Mouse (Mus musculus) liver, adult 2 months (tissue): ENCODE measurements at regions not wholly inside any gene's neighbourhood (a gene's known extent, or its start where the extent isn't known, plus 50 kb on each side); places are given as distances from the start of the nearest gene placed in this dataset.

ENCODE experiments used
- DNase-seq: peaks from one replicate; pipeline ENCODE4 v3.0.0-alpha.2; 2011; ENCODE audit warnings: low read depth, low spot score; ENCODE audit errors: extremely low read depth
- H3K27ac ChIP-seq: fragments of 200-500 bp; replicated peaks from 2 replicates; pipeline ENCODE4 v1.5.1; 2012; ENCODE audit warnings: low read depth, mild to moderate bottlenecking, control low read depth, inconsistent platforms, low read length; ENCODE audit not compliant: insufficient read depth
- H3K27me3 ChIP-seq: fragments of 200-500 bp; 2 replicates; pipeline ENCODE4 v1.6.1; 2012; ENCODE audit warnings: mild to moderate bottlenecking, moderate library complexity, low read length, inconsistent platforms; ENCODE audit not compliant: control insufficient read depth, insufficient read depth
- H3K36me3 ChIP-seq: fragments of 200-500 bp; 2 replicates; pipeline ENCODE4 v1.6.1; 2012; ENCODE audit warnings: low read length, inconsistent platforms; ENCODE audit not compliant: control insufficient read depth, insufficient read depth
- H3K4me1 ChIP-seq: fragments of 200-500 bp; 2 replicates; pipeline ENCODE4 v1.6.1; 2011; ENCODE audit warnings: low read length; ENCODE audit not compliant: control insufficient read depth, insufficient read depth
- H3K4me3 ChIP-seq: fragments of 200-500 bp; 2 replicates; pipeline ENCODE4 v1.5.1; 2011; ENCODE audit warnings: low read depth, mild to moderate bottlenecking, control low read depth, low read length, moderate library complexity; ENCODE audit not compliant: insufficient read depth
- H3K79me2 ChIP-seq: fragments of 200-500 bp; 2 replicates; pipeline ENCODE4 v1.6.1; 2012; ENCODE audit warnings: inconsistent platforms, mild to moderate bottlenecking, low read length, moderate library complexity; ENCODE audit not compliant: control insufficient read depth, insufficient read depth
- H3K9ac ChIP-seq: fragments of 200-500 bp; 2 replicates; pipeline ENCODE4 v1.6.1; 2012; ENCODE audit warnings: low read depth, mild to moderate bottlenecking, control low read depth, inconsistent platforms, low read length
- CTCF ChIP-seq: fragments of 200-500 bp; IDR thresholded peaks from 2 replicates; pipeline ENCODE4 v1.5.1; 2011; ENCODE audit warnings: low read depth, low read length, control low read depth
- POLR2A ChIP-seq: fragments of 200-500 bp; IDR thresholded peaks from 2 replicates; pipeline ENCODE4 v1.6.1; 2011; ENCODE audit warnings: low read length, control low read depth; ENCODE audit not compliant: insufficient read depth; ENCODE audit errors: extremely low read depth

DNA sequence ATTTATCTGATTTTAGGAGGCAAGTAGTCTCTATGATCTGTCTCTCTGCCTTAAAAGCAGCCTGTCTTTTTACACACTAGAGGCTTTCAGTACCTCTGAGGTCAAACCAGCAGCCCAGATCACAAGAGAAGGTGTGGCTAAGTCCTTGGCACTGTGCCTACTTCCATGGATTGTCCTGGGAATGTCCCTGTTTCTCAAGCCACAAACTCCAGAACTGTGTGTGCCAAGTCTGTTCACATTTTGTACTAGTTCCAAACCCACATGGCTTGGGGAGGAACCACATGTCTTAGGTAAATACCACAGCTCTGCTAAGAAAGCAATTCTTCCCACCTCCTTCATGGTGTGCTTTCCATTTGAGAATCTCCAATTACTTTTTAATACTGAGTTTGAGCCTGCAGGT is 262.9 kb downstream of the Gm17267 start:
- no peak overlapping the region for H3K27ac ChIP-seq
- TF ChIP-seq POLR2A (no peak), CTCF (no peak)
- peak; percentile 16 for DNase-seq
- H3K4me3 ChIP-seq, result no peak overlapping the region
- no peaks in the 10 kb centered on the region for H3K79me2 ChIP-seq
- no peaks in the 10 kb centered on the region for H3K27me3 ChIP-seq
- H3K4me1 ChIP-seq, result no peaks in the 10 kb centered on the region
- H3K36me3 ChIP-seq, result no peaks in the 10 kb centered on the region
- no peak overlapping the region for H3K9ac ChIP-seq
